Mouse (Mus musculus) liver (tissue): Measurements from ENCODE around the gene Efna1.

ENCODE experiments used
- DNase-seq: peaks from one replicate; pipeline ENCODE4 v3.0.0-alpha.2; 2020; ENCODE audit warnings: mixed read lengths

The Efna1 gene

GRCm38 (mm10) chr3:89243609-89244008 lies 37.3 kb downstream of the Efna1 start:
- DNase-seq = peak; percentile 57

DNA sequence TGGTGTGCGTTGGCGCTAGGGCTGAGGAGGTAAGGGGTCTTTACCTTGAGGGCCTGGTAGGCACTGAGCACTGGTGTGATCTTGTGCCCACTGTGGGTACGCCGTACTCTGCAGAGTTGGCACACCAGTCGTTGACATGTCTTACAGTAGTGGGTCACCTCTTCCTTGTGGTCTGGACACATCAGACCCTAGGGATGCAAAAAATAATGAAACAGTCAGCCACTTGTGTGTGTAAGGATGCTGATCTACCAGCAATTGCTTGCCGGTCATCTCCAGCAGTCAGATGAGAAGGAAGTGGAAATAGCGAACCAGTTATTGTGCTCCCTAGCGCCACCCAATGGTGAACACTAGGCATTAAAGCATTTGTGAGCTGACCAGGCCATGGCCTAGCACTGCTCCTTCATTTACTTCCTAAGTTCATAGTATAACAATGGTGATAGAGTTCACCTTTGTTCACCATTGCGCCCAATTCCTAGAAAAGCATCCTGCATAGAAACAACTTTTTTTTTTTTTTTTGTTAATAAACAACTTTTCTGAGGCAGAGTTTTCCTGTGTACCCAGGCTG lies 38.5 kb downstream of the Efna1 start:
- DNase-seq = peak; percentile 59

DNA sequence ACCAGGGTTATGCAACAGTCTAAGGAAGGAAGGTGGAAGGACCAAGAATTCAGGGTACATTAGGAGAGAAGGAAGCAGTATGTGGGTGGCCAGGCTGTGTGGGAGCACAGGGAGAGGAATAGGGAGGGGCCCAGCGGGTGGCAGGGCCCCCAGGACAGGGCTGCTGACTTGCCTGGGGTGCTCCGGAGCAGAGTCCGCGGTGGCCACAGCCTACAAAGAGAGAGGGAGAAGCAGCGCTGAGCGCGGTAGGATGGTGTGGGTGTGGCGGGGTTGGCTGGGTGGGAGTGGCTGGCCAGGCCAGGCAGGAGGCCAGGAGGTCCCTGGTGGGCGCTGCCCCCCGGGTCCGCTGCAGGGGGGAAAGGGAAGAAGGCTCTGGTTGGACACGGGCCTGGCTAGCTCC lies 42.4 kb downstream of the Efna1 start:
- DNase-seq = no peak

GRCm38 (mm10) chr3:89237682-89238081 lies 43.3 kb downstream of the Efna1 start:
- DNase-seq = no peak

DNA sequence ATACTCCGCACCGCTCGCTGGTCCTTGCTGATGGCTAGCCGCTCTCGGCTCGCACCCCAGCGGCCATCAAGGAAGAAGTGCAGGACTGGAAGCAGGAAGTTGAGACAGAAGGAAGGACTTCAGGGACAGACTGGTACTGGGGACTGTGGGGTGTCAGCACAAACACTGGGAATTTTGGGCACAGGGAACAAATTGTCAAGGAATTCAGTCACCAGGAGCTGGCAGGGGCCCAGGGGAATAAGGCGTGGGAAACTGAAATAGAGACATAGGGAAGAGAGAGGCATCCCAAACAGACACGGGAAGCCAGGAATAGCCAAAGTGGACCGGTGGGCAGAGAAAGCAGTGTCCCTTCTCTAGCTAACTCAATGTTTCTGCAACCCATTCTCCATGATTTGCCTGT lies 44.4 kb downstream of the Efna1 start:
- no peak for DNase-seq

GRCm38 (mm10) chr3:89233562-89234110 lies 47.3 kb downstream of the Efna1 start:
- DNase-seq = no peak

DNA sequence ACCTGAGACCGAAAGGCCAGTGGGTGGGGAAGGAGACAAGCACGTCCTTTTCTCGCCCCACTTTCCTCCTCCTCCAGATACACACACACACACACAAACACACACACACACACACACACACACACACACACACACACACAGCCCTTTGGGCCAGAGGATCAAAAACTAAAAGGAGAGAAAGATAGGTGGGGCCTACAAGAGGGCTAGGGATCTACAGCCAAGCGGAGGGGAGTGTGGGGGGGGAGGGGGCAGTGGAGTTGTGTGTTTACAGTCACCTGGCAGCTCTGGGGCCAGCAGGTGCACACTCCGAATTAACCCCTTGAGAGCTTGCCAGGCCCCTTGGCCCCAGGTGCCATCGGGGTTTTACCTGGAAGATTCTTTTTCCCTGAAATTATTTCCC lies 48.3 kb downstream of the Efna1 start:
- no peak for DNase-seq

- DNase-seq = no peak
Observed at GRCm38 (mm10) chr3:89231772-89232275, 49.1 kb downstream of the Efna1 start.

DNA sequence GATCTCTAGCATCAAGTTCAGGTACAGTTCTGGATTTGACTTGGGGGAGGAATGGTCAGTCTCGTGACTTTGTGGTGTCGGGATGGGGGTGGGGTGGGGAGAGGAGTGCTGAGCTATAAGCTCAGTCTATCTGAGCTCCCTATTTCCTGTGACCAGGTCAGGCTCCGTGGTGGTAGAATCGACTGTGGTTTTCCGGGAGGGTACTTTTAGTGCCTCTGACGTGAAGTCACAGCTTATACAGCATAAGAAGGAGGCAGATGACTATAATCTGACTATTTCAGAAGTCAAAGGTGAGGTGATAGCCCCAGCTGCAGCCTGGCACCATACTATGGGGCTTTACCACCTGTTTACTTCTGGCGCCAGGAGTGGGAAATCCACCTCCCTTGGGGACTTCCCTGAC lies 49.6 kb downstream of the Efna1 start:
- DNase-seq = no peak

- DNase-seq = no peak
Observed at GRCm38 (mm10) chr3:89230561-89230960, 50.4 kb downstream of the Efna1 start.

DNA sequence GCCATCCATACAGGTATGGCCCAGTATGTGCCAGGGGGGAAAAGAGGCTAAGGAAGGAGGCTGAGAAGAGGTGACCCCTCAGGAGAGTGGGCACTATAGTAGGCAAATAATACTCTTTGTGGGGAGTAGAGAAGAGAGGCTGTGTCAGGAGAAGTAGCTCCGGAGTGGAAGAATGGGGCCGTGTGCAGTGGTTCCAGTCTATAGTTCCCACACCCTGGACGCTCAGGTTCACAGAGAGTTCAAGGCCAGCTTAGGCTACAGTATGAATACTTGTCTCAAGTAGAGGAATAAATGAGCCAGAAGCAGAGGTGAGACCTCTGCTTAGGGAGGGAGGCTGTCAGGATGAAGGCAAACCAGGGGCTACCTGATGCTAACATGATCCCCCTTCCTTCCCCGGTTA lies 51.7 kb downstream of the Efna1 start:
- DNase-seq = no peak

DNA sequence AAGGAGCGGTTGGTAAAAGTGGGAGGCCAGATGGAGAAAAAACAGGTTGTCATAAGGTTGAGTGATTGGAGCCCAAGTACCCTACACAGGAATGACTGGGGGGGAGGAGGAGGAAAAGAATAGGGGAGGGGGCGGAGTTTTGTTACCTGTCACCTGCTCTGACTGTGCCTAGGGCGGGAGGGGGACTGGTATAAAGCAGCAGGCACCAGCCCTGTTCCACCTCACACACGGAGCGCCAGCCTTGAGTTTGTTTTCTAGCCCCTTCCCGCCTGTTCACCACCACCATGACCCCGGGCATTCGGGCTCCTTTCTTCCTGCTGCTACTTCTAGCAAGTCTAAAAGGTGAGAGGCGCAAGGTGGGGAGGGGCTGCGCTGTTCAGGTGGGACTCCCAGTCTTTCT lies 52.1 kb downstream of the Efna1 start, which contains the start of gene Muc1:
TSS of gene Muc1 (plus strand) at position 222 of the 400 bp plus-strand sequence.
- DNase-seq = no peak

- DNase-seq = peak; percentile 87
Observed at GRCm38 (mm10) chr3:89228180-89228549, 52.8 kb downstream of the Efna1 start.

- peak; percentile 70 for DNase-seq
Observed at GRCm38 (mm10) chr3:89227307-89228179, 53.4 kb downstream of the Efna1 start.

DNA sequence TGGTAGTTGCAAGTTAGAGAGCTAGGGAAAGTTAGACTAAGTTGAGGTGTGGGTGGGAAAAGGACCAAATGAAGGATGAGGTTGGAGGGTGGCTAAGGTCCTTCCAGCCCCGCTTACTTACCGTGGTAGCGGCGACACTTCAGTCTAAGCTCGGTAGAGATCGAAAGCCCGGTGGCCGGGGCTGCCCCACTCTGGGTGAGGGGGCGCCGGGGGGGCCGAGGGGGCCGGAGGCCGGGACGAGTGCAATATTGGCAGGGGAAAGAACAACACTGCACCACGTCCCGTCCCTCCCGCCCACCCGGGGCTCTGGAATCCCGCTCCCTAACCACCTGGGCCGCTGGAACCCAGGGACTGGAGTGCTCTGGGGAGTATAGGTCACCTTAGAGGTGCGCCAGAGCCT lies 54.0 kb downstream of the Efna1 start, which contains the start of gene Mtx1:
TSS of gene Mtx1 (minus strand) at position 189 of the 400 bp plus-strand sequence.
- no peak for DNase-seq

GRCm38 (mm10) chr3:89226361-89226760 lies 54.6 kb downstream of the Efna1 start:
- DNase-seq = no peak

GRCm38 (mm10) chr3:89225918-89226317 lies 55.0 kb downstream of the Efna1 start:
- no peak for DNase-seq

DNA sequence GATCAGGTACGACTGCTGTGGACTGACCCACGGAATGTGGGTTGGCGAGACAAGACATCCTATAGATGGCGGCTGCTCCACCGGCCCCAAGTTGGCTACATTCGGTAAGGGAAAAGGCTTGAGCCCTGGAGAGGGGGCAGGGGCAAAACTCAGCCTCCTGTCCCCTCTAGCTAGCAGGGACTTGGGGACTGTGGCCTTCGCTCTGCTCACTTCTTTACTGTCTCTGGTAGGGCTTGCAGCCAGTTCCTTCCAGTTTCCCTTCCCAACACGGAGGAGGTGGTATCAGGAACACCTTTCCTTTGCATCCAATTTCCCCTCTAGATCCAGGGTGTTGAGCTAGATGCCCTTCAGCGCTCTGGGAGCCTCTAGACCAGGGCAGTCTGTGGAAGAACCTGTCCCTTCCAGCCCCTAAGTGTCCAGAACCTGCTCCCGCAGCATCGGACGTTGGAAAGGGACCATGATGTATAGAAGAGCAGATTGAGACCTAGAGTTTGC lies 55.6 kb downstream of the Efna1 start:
- no peak for DNase-seq

- DNase-seq = no peak
Observed at GRCm38 (mm10) chr3:89224796-89225195, 56.1 kb downstream of the Efna1 start.
